Mouse (Mus musculus) embryo, embryonic 10.5 days (tissue): Measurements from ENCODE around the gene Stx4a.
"Not testable (repeated sequence)": the region's sequence is repeated elsewhere in the genome, so short reads cannot be mapped to it uniquely, and the experiment has no call there.

ENCODE experiments used
- DNase-seq: peaks from one replicate; pipeline ENCODE4 v3.0.0-alpha.2; 2015; ENCODE audit warnings: low spot score

Gene Stx4a

GRCm38 (mm10) chr7:127824176-127824871 is at the start of gene Stx4a, which contains the start of gene Stx1b:
Gene Stx4a, plus strand, starts transcription at chr7:127824294.
Gene Stx1b, minus strand, starts transcription at chr7:127824549.
- DNase-seq, result peak; percentile 73

- DNase-seq, result not testable (repeated sequence)
Observed at GRCm38 (mm10) chr7:127775837-127776236, 48.3 kb upstream of the Stx4a start.

- DNase-seq, result peak; percentile 89
Observed at GRCm38 (mm10) chr7:127776426-127776825, 47.7 kb upstream of the Stx4a start, which contains the start of gene Setd1a. Gene Setd1a, plus strand, starts transcription at chr7:127776670.

GRCm38 (mm10) chr7:127776878-127777473 is 47.1 kb upstream of the Stx4a start:
- DNase-seq, result peak; percentile 97

GRCm38 (mm10) chr7:127777474-127778266 is 46.4 kb upstream of the Stx4a start:
- peak; percentile 72 for DNase-seq

- no peak for DNase-seq
Observed at GRCm38 (mm10) chr7:127778350-127778749, 45.7 kb upstream of the Stx4a start.

GRCm38 (mm10) chr7:127785308-127785707 is 38.8 kb upstream of the Stx4a start, which contains the start of gene Gm49388:
Gene Gm49388, plus strand, starts transcription at chr7:127785608.
- no peak for DNase-seq

GRCm38 (mm10) chr7:127797076-127797845 is 26.8 kb upstream of the Stx4a start:
- DNase-seq, result no peak

- no peak for DNase-seq
Observed at GRCm38 (mm10) chr7:127798591-127798990, 25.5 kb upstream of the Stx4a start.

GRCm38 (mm10) chr7:127799211-127799610 is 24.9 kb upstream of the Stx4a start:
- no peak for DNase-seq

- no peak for DNase-seq
Observed at GRCm38 (mm10) chr7:127799738-127800137, 24.4 kb upstream of the Stx4a start.

GRCm38 (mm10) chr7:127800435-127801009 is 23.6 kb upstream of the Stx4a start, which contains the start of gene Hsd3b7:
Gene Hsd3b7, plus strand, starts transcription at chr7:127800604.
- DNase-seq, result peak; percentile 94

GRCm38 (mm10) chr7:127801010-127801621 is 23.0 kb upstream of the Stx4a start:
- DNase-seq, result no peak

- DNase-seq, result no peak
Observed at GRCm38 (mm10) chr7:127802313-127802712, 21.8 kb upstream of the Stx4a start.

- DNase-seq, result no peak
Observed at GRCm38 (mm10) chr7:127808821-127809220, 15.3 kb upstream of the Stx4a start.

GRCm38 (mm10) chr7:127809846-127810245 is 14.2 kb upstream of the Stx4a start:
- DNase-seq, result no peak

- DNase-seq, result no peak
Observed at GRCm38 (mm10) chr7:127810650-127811049, 13.4 kb upstream of the Stx4a start.

GRCm38 (mm10) chr7:127811240-127811639 is 12.9 kb upstream of the Stx4a start:
- DNase-seq, result no peak

- DNase-seq, result no peak
Observed at GRCm38 (mm10) chr7:127812292-127812691, 11.8 kb upstream of the Stx4a start.

GRCm38 (mm10) chr7:127813821-127814220 is 10.3 kb upstream of the Stx4a start:
- no peak for DNase-seq
